Mouse (Mus musculus) intestine, embryonic 14.5 days (tissue): Measurements from ENCODE around the gene Synpr. TPM values are rescaled to one million over a fixed set of nuclear protein-coding genes. Genes with fewer than 3 reads are reported as not detected.

Experiments
- ATAC-seq: fragments of 200-750 bp; cut with Nextera tagmentation; replicated peaks from 2 replicates; pipeline ENCODE4 v1.8.0; 2017; ENCODE audit warnings: low read depth, moderate number of reproducible peaks, moderate TSS enrichment, moderate library complexity; ENCODE audit not compliant: low FRiP score, low TSS enrichment
- DNase-seq: peaks from one replicate; pipeline ENCODE4 v3.0.0-alpha.2; 2018; ENCODE audit warnings: low spot score
- H3K27ac ChIP-seq: fragments of 300-500 bp; sonication (generic); 2 replicates; pipeline ENCODE4 v1.5.1; 2014; ENCODE audit warnings: low read depth, mild to moderate bottlenecking, control low read depth
- H3K27me3 ChIP-seq: fragments of 300-500 bp; sonication (generic); replicated peaks from 2 replicates; pipeline ENCODE4 v1.6.1; 2014; ENCODE audit warnings: low read length, control low read depth; ENCODE audit not compliant: control insufficient read depth, insufficient read depth
- H3K36me3 ChIP-seq: fragments of 300-500 bp; sonication (generic); 2 replicates; pipeline ENCODE4 v1.6.1; 2014; ENCODE audit warnings: low read length, control low read depth; ENCODE audit not compliant: control insufficient read depth, insufficient read depth
- H3K4me1 ChIP-seq: fragments of 300-500 bp; sonication (generic); replicated peaks from 2 replicates; pipeline ENCODE4 v1.6.1; 2014; ENCODE audit warnings: low read length, control low read depth, mixed read lengths; ENCODE audit not compliant: control insufficient read depth, insufficient read depth
- H3K4me2 ChIP-seq: fragments of 300-500 bp; sonication (generic); 2 replicates; pipeline ENCODE4 v1.6.1; 2014; ENCODE audit warnings: low read length
- H3K4me3 ChIP-seq: fragments of 300-500 bp; sonication (generic); 2 replicates; pipeline ENCODE4 v1.5.1; 2014; ENCODE audit warnings: low read depth, low read length, control low read depth, mixed read lengths
- H3K9ac ChIP-seq: fragments of 300-500 bp; sonication (generic); 2 replicates; pipeline ENCODE4 v1.6.1; 2014; ENCODE audit warnings: mild to moderate bottlenecking, low read length
- H3K9me3 ChIP-seq: fragments of 300-500 bp; sonication (generic); 2 replicates; pipeline ENCODE4 v1.6.1; 2016; ENCODE audit warnings: low read length, control low read depth; ENCODE audit not compliant: control insufficient read depth
- WGBS: fragments of 180-500 bp; shearing (Covaris S2); extraction: QIAGEN DNeasy Blood & Tissue Kit; methylation state at CpG from one replicate; pipeline ENCODE4 v1.1.7; 2014; 5-methylcytosine and 5-hydroxymethylcytosine counted together
- polyA plus RNA-seq: library from polyadenylated mRNA; unstranded; fragments of >200 nt; fragmentation: Nextera tagmentation; extraction: Ambion mirVana; gene quantifications from 2 replicates; pipeline ENCODE4 v1.2.1, GENCODE M21; 2014

Synpr gene
- polyA plus RNA-seq, 1 experiment from 2014 or later = 4.3 TPM

DNA sequence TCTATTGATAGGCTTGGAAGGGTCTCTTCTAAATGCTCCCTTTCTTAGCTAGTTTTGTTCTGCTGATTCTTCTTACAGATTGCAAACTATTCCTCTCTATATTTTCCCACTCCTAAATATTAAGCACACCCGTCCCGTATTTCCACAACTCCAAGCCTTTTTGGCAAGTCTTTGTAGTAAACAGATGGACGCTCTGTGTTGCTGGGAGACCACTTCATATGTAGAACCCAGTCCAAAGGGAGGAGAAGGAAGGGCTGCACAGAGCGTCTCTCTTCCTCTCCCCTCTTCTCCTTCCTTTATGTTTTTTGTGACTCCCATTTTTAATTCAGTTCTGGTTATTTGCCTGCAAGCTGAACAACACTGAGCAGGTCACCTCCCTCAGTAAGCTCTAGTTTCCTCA, 1.4 kb upstream of the Synpr start:
- no peak overlapping the region for H3K4me2 ChIP-seq
- H3K27ac ChIP-seq = no peak overlapping the region
- no peaks in the 10 kb centered on the region for H3K9me3 ChIP-seq
- 73% methylated on average over 4 of the region's 4 CpGs for WGBS
- H3K4me3 ChIP-seq = no peak overlapping the region
- no peaks in the 10 kb centered on the region for H3K4me1 ChIP-seq
- no peak overlapping the region for H3K9ac ChIP-seq
- H3K27me3 ChIP-seq = no peaks in the 10 kb centered on the region
- no peak for DNase-seq
- ATAC-seq = no peak
- no peaks in the 10 kb centered on the region for H3K36me3 ChIP-seq

DNA sequence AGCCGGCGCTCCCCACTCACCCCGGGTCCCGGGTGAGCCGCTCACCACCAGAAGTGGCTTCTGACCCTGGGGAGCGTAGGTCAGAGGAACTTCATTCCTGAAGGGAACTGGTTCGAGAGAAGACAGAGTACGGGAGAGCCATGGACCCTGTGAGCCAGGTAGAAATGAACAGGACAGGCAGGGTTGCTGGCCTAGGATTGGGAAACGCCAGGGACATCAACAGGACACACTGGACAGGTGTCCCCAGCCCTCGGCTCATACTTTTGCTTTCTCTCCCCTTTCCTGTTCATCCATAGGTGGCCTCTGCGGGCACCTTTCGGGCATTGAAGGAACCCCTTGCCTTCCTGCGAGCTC, 242 bp downstream of the Synpr start:
- H3K9me3 ChIP-seq = no peaks in the 10 kb centered on the region
- peak overlapping the region; percentile 68 for H3K4me2 ChIP-seq
- WGBS = 19% methylated on average over 13 of the region's 13 CpGs
- no peaks in the 10 kb centered on the region for H3K27me3 ChIP-seq
- no peaks in the 10 kb centered on the region for H3K36me3 ChIP-seq
- DNase-seq (no peak), ATAC-seq (peak; percentile 57)
- H3K4me3 ChIP-seq = peak overlapping the region; percentile 43
- no peak overlapping the region for H3K27ac ChIP-seq
- H3K4me1 ChIP-seq = no peaks in the 10 kb centered on the region
- no peak overlapping the region for H3K9ac ChIP-seq

DNA sequence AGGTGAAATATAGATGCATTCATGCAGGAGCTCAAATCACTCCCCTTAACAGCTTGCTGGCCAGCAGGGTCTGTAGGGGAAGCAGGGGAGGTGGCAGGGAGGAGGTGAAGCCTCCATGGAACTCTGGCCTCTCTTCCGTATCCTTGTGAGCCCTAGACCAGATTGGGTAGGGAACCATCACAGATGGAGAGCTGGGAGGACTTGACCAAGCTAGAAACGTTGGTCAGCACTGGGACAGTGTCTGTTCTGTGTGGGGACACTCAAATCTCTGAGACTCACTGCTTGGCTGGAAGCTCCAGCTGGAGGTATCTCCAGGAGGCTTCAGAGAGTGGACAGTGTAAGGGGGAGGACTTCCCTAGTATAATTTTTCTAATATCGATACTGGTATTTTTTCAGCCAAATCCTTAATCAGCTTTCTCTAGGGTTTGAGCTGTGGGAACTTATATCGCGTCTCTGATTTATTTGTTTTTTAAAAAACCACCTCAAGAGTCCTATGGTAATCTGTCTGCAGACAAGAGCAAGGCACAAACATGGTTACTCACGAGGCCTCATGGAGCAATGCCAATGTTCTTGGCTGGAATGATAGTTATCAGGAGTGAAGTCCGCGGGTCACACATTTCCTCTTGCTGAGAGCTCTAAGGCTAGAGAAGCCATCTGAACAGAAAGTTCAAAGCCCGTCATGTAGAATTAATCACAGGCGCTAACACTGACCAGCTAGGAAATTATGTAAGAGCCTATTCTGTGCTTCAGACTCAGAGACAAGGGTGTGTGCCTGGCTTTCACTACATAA, 956 bp downstream of the Synpr start:
- no peak overlapping the region for H3K4me3 ChIP-seq
- H3K9ac ChIP-seq = no peak overlapping the region
- H3K27me3 ChIP-seq = no peaks in the 10 kb centered on the region
- H3K4me2 ChIP-seq = peak overlapping the region; percentile 68; the same call in 1 of the 2 replicates
- H3K9me3 ChIP-seq = no peaks in the 10 kb centered on the region
- ATAC-seq = no peak
- DNase-seq = no peak
- no peak overlapping the region for H3K27ac ChIP-seq
- H3K36me3 ChIP-seq = no peaks in the 10 kb centered on the region
- no peaks in the 10 kb centered on the region for H3K4me1 ChIP-seq
- 72% methylated on average over 10 of the region's 10 CpGs for WGBS

DNA sequence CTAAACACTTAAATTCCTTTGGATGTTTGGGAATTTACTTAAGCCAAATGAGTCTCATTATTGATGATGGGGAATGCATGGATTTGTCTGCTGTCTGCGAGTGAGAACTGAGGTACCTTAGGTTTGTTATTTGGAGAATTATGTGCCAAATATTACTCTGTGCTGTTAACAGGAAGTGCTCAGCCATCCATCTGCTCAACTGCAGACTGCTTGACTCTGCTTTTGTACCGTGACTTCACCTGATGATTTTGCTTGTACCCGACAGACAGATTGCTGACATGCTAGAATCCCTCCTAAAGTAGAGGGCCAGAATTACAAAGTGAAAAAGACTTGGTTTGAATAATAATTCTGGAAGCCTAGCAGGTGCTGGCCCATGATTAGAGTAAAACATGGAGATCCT, 9.6 kb downstream of the Synpr start:
- Histone ChIP-seq H3K27ac (no peak overlapping the region), H3K4me1 (no peaks in the 10 kb centered on the region), H3K9ac (no peak overlapping the region), H3K4me2 (no peak overlapping the region), H3K4me3 (no peak overlapping the region), H3K9me3 (no peaks in the 10 kb centered on the region), H3K36me3 (no peaks in the 10 kb centered on the region), H3K27me3 (no peaks in the 10 kb centered on the region)
- DNase-seq = no peak
- no peak for ATAC-seq
- 74% methylated on average over 3 of the region's 3 CpGs for WGBS

DNA sequence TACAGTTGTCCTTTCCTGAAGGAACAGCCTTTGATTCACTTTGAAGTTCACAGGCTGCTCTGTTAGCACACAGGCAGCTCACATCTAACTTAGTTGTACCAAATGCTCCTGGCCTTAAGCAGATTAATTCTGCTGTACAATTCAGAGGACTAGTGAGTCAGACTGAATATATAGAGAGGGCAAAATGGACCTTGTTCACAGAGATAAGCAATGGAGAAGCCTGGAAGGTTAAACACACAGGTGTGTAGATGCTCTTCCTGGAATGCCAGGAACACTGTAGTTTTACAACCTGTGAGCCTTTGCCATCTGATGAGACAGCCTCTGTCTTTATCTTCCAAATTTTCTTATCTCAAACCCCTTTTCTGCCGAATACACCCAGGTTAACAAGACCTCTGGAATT, 29.7 kb downstream of the Synpr start:
- Histone ChIP-seq H3K9me3 (no peaks in the 10 kb centered on the region), H3K4me3 (no peak overlapping the region), H3K27ac (no peak overlapping the region), H3K4me1 (no peaks in the 10 kb centered on the region), H3K36me3 (no peaks in the 10 kb centered on the region), H3K27me3 (no peaks in the 10 kb centered on the region), H3K4me2 (no peak overlapping the region), H3K9ac (no peak overlapping the region)
- no peak for DNase-seq
- WGBS = 52% methylated on average over 1 of the region's 1 CpGs
- no peak for ATAC-seq

DNA sequence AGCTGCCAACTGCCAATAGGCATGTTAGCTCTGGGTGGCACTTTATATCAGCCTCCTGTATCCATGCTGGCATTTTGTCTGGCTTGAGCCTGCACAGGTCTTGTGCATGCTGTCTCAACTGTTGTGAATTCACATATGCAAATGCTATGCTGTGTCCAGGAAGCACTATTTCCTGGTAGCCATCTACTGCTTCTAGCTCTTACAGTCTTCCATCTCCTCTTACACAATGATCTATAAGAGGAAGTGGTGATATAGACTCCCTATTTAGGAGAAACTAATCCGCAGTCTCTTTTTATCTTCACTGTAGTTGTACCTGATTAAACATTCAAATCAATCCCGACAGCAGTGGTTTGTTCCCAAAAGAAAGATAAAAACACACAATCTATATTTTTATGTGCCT, 43.9 kb downstream of the Synpr start:
- no peak for ATAC-seq
- H3K4me1 ChIP-seq = no peaks in the 10 kb centered on the region

DNA sequence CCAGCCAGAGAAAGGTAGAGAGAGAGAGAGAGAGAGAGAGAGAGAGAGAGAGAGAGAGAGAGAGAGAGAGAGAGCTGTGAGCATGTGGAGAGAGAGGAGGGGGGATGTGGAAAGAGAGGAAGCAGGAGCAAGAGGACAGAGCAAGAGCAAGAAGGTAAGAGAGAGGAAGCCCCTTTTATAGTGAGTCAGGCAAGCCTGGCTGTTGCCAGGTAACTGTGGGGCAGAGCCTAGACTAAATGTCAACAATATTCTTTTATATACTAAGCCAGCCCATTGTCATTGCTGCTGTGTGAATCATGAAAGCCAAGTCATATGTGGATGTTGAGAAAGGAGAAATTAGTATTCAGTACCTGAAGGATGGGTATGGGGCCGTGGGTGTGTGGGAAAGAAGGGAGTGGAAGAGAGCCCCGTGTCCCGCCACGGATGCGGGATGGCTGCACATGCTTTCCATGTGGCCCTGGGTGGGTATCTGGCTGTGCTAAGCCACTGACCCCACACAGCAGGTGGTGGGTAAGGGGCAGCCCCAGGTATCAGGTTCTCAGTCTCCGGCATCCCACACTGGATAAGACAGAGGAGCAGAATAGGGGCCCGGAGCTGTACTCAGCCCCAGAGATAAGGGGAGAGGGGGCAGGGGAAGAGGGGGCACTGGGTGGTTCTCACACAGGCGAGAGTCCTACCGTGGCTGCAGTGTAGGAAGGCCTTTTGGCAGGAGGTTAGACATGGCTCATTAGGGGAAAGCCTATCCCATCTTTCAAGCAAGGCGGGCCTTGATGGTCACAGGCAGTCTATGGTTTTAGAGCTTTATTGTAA, 48.1 kb downstream of the Synpr start:
- H3K4me2 ChIP-seq = no peak overlapping the region
- ATAC-seq = no peak
- DNase-seq = no peak
- no peaks in the 10 kb centered on the region for H3K9me3 ChIP-seq
- H3K36me3 ChIP-seq = no peaks in the 10 kb centered on the region
- WGBS = 75% methylated on average over 10 of the region's 10 CpGs
- H3K4me1 ChIP-seq = no peaks in the 10 kb centered on the region
- H3K4me3 ChIP-seq = no peak overlapping the region
- H3K9ac ChIP-seq = no peak overlapping the region
- H3K27me3 ChIP-seq = no peaks in the 10 kb centered on the region
- no peak overlapping the region for H3K27ac ChIP-seq

More for the DNA sequence above, 43.9 kb downstream of the Synpr start:
- H3K27me3 ChIP-seq = no peaks in the 10 kb centered on the region
- no peaks in the 10 kb centered on the region for H3K9me3 ChIP-seq
- H3K4me3 ChIP-seq = no peak overlapping the region
- no peak overlapping the region for H3K9ac ChIP-seq
- H3K36me3 ChIP-seq = no peaks in the 10 kb centered on the region
- no peak overlapping the region for H3K4me2 ChIP-seq
- WGBS = 89% methylated on average over 2 of the region's 2 CpGs
- no peak overlapping the region for H3K27ac ChIP-seq
- no peak for DNase-seq

DNA sequence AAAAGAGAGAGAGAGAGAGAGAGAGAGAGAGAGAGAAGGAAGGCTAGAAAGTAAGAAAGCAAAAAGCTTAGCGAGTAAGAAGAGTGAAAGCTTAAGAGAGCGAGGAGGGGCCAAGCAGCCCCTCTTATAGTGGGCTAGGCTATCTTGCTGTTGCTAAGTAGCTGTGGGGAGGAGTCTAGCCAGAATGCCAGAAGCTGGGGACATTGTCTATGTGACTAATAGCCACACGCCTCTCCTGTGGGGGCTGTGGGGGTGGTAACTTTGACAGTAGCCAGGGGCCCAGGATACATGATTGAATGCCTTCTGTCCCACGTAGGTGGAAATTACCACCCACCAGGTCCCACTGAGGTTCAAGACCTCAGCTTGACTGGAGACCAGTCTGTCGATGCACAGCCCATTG, 48.8 kb downstream of the Synpr start:
- no peak overlapping the region for H3K4me3 ChIP-seq
- no peak overlapping the region for H3K4me2 ChIP-seq
- ATAC-seq (no peak), DNase-seq (no peak)
- WGBS = 50% methylated on average over 5 of the region's 5 CpGs
- no peak overlapping the region for H3K9ac ChIP-seq
- no peaks in the 10 kb centered on the region for H3K36me3 ChIP-seq
- H3K4me1 ChIP-seq = no peaks in the 10 kb centered on the region
- no peaks in the 10 kb centered on the region for H3K9me3 ChIP-seq
- H3K27me3 ChIP-seq = no peaks in the 10 kb centered on the region
- no peak overlapping the region for H3K27ac ChIP-seq
